8 mouse cellular contexts compared by ENCODE assay signal in the genomic region with DNA sequence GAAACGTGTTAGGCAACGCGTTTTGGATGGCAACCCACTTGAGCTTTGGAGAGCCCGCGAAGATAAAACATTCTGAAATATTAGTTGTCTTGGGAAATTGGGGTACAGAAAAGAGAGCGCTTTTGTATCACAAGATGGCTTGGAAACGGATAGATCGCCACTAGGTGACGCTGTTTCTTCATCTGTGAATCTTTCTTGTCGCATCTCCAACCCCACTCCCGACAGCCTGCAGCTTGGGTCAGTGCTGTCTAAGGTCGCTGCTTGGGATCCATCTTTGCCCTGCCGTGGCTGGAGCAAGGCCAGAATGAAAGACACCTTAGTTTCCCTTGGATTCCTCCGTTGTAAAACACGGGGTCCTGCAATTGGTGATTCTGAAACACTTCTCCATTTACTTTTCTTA.
DNase-seq lines count a peak whose midpoint lies in the region; ATAC-seq and TF ChIP-seq lines count a peak whose summit lies in the region.

No protein-coding gene starts in this region.

- H3K9ac ChIP-seq in heart, embryonic 14.5 days (ENCODE audit: low read length) = no peak overlapping the region
- no peak overlapping the region for H3K9ac ChIP-seq in liver, embryonic 13.5 days
- no peak overlapping the region for H3K9ac ChIP-seq in neural tube, embryonic 11.5 days (ENCODE audit: low read length)
- no peak overlapping the region for H3K9ac ChIP-seq in stomach, embryonic 16.5 days (ENCODE audit: low read length)

- ATAC-seq in heart, embryonic 14.5 days (ENCODE audit: insufficient number of reproducible peaks, insufficient read depth, low FRiP score, low read depth) = peak; percentile 56; the same call in 1 of the 2 replicates
- no peak for ATAC-seq in liver, embryonic 13.5 days (ENCODE audit: low read depth)
- peak; percentile 79; the same call in 1 of the 2 replicates for ATAC-seq in neural tube, embryonic 11.5 days (ENCODE audit: insufficient read depth, low FRiP score, low TSS enrichment)
- peak; percentile 72; the same call in 1 of the 2 replicates for ATAC-seq in stomach, embryonic 16.5 days (ENCODE audit: insufficient read depth, low FRiP score)

- no peaks in the 10 kb centered on the region for H3K27me3 ChIP-seq in heart, embryonic 14.5 days (ENCODE audit: control insufficient read depth, insufficient read depth, low read length)
- no peaks in the 10 kb centered on the region for H3K27me3 ChIP-seq in liver, embryonic 13.5 days
- no peaks in the 10 kb centered on the region for H3K27me3 ChIP-seq in neural tube, embryonic 11.5 days (ENCODE audit: control insufficient read depth, insufficient read depth, low read length)
- no peaks in the 10 kb centered on the region for H3K27me3 ChIP-seq in stomach, embryonic 16.5 days (ENCODE audit: control insufficient read depth, insufficient read depth, low read length)

- no peaks in the 10 kb centered on the region for H3K36me3 ChIP-seq in heart, embryonic 14.5 days (ENCODE audit: control insufficient read depth, insufficient read depth, low read length)
- no peaks in the 10 kb centered on the region for H3K36me3 ChIP-seq in liver, embryonic 13.5 days
- no peaks in the 10 kb centered on the region for H3K36me3 ChIP-seq in neural tube, embryonic 11.5 days (ENCODE audit: control insufficient read depth, insufficient read depth, low read length)
- no peaks in the 10 kb centered on the region for H3K36me3 ChIP-seq in stomach, embryonic 16.5 days (ENCODE audit: control insufficient read depth, insufficient read depth, low read length)

- H3K9me3 ChIP-seq in heart, embryonic 14.5 days (ENCODE audit: control insufficient read depth, low read length) = no peaks in the 10 kb centered on the region
- no peaks in the 10 kb centered on the region for H3K9me3 ChIP-seq in liver, embryonic 13.5 days (replicated peaks)
- no peaks in the 10 kb centered on the region for H3K9me3 ChIP-seq in neural tube, embryonic 11.5 days (ENCODE audit: control insufficient read depth, low read length)
- H3K9me3 ChIP-seq in stomach, embryonic 16.5 days (replicated peaks; ENCODE audit: control insufficient read depth, low read length) = no peaks in the 10 kb centered on the region

- DNase-seq in CD4-positive helper T cell, adult 2 months (ENCODE audit: low read depth, low spot score) = peak; percentile 76
- peak; percentile 94 for DNase-seq in brain, embryonic 14.5 days (ENCODE audit: low read depth)
- peak; percentile 64 for DNase-seq in fibroblast of lung, adult 2 months (ENCODE audit: low read depth)
- DNase-seq in kidney, postnatal 10 days = peak; percentile 94
- DNase-seq in liver, embryonic 13.5 days = peak; percentile 34
- DNase-seq in neural tube, embryonic 11.5 days (ENCODE audit: low spot score) = peak; percentile 85

- H3K4me2 ChIP-seq in heart, embryonic 14.5 days (ENCODE audit: low read length) = peak overlapping the region; percentile 34
- no peak overlapping the region for H3K4me2 ChIP-seq in liver, embryonic 13.5 days
- H3K4me2 ChIP-seq in neural tube, embryonic 11.5 days (ENCODE audit: low read depth) = no peak overlapping the region
- peak overlapping the region; percentile 29; the same call in 1 of the 2 replicates for H3K4me2 ChIP-seq in stomach, embryonic 16.5 days (ENCODE audit: low read depth, low read length)

- no peaks in the 10 kb centered on the region for H3K4me1 ChIP-seq in heart, embryonic 14.5 days (ENCODE audit: control insufficient read depth in 2 of 2, insufficient read depth in 2 of 2, low read length in 2 of 2)
- H3K4me1 ChIP-seq in liver, embryonic 13.5 days (replicated peaks) = no peaks in the 10 kb centered on the region
- H3K4me1 ChIP-seq in neural tube, embryonic 11.5 days (ENCODE audit: control insufficient read depth, insufficient read depth, low read length) = no peaks in the 10 kb centered on the region
- H3K4me1 ChIP-seq in stomach, embryonic 16.5 days (ENCODE audit: control insufficient read depth, insufficient read depth, low read length) = peaks cover 3% of the 10 kb centered on the region; the same call in 1 of the 2 replicates

- H3K4me3 ChIP-seq in heart, embryonic 14.5 days (ENCODE audit: control insufficient read depth in 1 of 2, insufficient read depth in 1 of 2, low read depth in 1 of 2, low read length in 2 of 2) = no peak overlapping the region
- no peak overlapping the region for H3K4me3 ChIP-seq in liver, embryonic 13.5 days (replicated peaks)
- no peak overlapping the region for H3K4me3 ChIP-seq in neural tube, embryonic 11.5 days (ENCODE audit: low read depth, low read length)
- no peak overlapping the region for H3K4me3 ChIP-seq in stomach, embryonic 16.5 days (replicated peaks; ENCODE audit: low read length)

- no peak overlapping the region for H3K27ac ChIP-seq in heart, embryonic 14.5 days (replicated peaks in 1 of 2; ENCODE audit: control insufficient read depth in 1 of 2, insufficient read depth in 1 of 2, low read depth in 2 of 2, low read length in 2 of 2)
- no peak overlapping the region for H3K27ac ChIP-seq in liver, embryonic 13.5 days
- H3K27ac ChIP-seq in neural tube, embryonic 11.5 days (ENCODE audit: low read depth, low read length) = no peak overlapping the region
- H3K27ac ChIP-seq in stomach, embryonic 16.5 days (ENCODE audit: low read length) = no peak overlapping the region

- TF ChIP-seq CTCF in brain, embryonic 14.5 days (IDR thresholded peaks at IDR 0.05; ENCODE audit: borderline replicate concordance, extremely low read depth, insufficient read depth, insufficient read length) = peak; percentile 91

- no peak for TF ChIP-seq POLR2A in brain, embryonic 14.5 days (IDR thresholded peaks at IDR 0.05; ENCODE audit: borderline replicate concordance, extremely low read depth, insufficient read depth, insufficient read length, poor library complexity, severe bottlenecking)

- WGBS in heart, embryonic 14.5 days = 3% methylated on average over 15 of the region's 15 CpGs
- 4% methylated on average over 15 of the region's 15 CpGs for WGBS in liver, embryonic 13.5 days (ENCODE audit: insufficient replicate concordance)
- 3% methylated on average over 15 of the region's 15 CpGs for WGBS in neural tube, embryonic 11.5 days
- 5% methylated on average over 15 of the region's 15 CpGs for WGBS in stomach, embryonic 16.5 days

Comparison
In these comparisons a context has a peak if more than half of its experiments do, and no peak if none do; other contexts are left out.
1. DNase-seq: peak in every context shown above with its lines; median percentile 94 in brain, embryonic 14.5 days; 94 in kidney, postnatal 10 days; 85 in neural tube, embryonic 11.5 days; 76 in CD4-positive helper T cell, adult 2 months; 64 in fibroblast of lung, adult 2 months; 34 in liver, embryonic 13.5 days.
2. H3K4me2 ChIP-seq: peak in heart, embryonic 14.5 days (single experiment) and stomach, embryonic 16.5 days (single experiment); none in liver, embryonic 13.5 days (single experiment) and neural tube, embryonic 11.5 days (single experiment).